Mouse (Mus musculus) left cerebral cortex, adult 9 months (tissue): Measurements from ENCODE around the gene Zfp729a.
A peak's percentile ranks its signal among the peaks of the same experiment; 100 is the strongest.
"Not testable (repeated sequence)": the region's sequence is repeated elsewhere in the genome, so short reads cannot be mapped to it uniquely, and the experiment has no call there.

ENCODE experiments used
- DNase-seq, 2 experiments: peaks; one replicate each; pipeline ENCODE4 v3.0.0; 2022; ENCODE audit warnings: low spot score in 2 of 2

The Zfp729a gene

DNA sequence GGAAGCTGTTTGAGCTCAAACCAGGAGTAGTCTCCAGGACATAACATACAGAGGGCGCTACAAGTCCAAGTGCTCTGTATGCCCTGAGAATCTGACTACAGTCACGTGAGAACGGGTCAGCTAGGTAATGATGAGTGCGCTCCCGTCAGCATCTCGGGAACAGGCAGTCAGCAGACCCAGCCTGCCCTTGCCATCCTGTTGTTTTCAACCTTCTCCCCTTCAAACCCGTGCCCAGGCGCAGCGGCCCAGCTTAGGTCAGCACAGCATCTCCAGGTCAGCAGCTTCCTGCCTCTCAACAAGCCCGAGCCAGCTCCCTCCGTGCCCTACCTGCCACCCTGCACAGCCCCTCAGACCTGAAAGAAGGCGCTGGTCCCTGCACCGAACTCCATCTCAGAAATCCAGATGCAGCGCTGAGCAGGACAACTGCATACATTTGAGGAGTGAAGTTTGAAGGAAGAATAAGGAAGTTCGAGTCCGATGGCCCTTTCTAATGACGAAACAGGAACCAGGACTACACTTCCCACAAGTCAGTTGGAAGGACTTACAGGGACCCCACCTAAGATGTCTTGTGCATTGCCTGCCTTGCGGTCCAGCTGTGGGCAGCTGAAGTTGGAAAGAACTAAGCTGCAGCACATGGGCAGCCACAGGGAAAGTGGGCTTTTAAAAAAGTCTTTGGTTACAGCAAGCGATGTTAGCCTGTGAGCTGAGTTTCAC is at the start of gene Zfp729a, which contains the start of gene Gm49345:
TSS of gene Zfp729a (minus strand) at position 498 of the 714 bp plus-strand sequence.
TSS of gene Gm49345 (minus strand) at position 476 of the 714 bp plus-strand sequence.
- DNase-seq: peak; percentile 79 to 89

DNA sequence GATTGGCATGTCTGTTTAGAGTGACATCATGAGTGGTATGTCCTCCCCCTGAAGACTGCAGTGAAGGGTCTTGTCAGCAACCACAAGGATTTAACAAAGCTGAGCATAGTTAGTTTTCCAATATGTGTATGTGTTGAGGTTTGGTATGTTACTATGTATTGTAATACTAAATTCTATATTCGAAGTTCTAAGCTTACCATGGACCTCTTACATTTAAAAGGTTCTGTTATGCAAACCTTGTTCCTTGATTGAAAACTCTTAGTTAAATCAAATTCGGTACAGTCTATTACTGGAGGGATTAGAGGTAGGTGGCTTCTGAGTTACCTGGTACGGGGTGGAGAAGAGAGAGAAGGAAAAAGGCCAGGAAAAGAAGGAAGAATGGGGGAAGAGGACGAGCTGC is 49.4 kb upstream of the Zfp729a start, which contains the start of gene Zfp738:
TSS of gene Zfp738 (minus strand) at position 101 of the 400 bp plus-strand sequence.
- DNase-seq: no peak

DNA sequence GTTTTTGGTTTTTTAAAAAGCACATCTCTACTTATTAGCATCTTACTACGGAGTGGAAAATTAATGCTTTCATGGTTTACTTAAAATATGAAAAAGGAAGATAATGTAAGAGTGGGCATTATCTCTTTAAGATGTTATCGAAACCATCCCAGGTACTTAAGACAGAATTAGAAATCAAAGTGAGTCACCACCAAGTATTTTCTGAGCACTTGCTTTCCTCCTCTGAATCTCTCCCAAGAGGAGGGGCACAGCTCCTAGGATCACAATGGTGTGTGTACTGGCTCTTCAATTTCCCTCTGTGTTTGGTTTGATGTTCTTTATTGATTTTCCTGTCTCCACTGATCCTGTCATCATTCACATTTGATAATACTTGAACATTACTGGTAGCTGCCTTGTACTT is 46.2 kb upstream of the Zfp729a start:
- not testable (repeated sequence) for DNase-seq

DNA sequence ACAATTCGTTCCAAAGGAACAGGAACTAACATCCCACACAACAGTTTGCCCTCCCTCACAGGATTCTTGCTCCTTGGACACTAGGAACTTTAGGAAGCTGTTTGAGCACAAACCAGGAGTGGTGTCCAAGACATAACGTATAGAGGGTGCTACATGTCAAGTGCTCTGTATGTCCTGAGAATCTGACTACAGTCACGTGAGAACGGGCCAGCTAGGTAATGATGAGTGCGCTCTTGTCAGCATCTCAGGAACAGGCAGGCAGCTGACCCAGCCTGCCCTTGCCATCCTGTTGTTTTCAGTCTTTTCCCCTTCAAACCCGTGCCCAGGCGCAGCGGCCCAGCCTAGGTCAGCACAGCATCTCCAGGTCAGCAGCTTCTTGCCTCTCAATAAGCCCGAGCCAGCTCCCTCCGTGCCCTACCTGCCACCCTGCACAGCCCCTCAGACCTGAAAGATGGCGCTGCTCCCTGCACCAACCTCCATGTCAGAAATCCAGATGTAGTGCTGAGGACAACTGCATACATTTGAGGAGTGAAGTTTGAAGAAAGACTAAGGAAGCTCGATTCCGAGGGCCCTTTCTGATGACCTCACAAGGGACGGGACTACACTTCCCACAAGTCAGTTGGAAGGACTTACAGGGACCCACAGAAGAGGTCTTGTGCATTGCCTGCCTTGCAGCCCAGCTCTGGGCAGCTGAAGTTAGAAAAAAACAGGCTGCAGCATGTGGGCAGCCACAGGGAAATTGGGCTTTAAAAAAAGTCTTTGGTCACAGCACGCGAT is 45.6 kb upstream of the Zfp729a start:
- peak; percentile 77 to 91 for DNase-seq

DNA sequence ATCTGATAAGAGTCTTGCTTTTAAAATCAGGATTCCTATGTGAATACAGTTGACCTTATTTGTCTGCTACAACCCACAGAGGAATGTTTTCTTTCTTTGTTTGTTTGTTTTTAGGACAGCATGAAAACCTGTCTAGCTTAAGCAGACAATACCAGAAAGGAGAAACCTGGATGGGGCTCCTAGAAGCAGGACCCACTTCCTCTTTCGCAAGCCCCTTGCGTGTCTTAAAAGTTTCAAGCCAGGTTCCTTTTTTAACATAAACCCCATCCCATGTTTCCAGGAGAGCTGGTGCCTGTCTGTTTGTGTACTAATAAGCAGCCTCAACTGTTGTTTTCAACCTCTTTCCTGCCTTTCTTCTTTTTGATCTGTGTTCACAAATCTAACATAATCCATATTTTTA is 37.3 kb upstream of the Zfp729a start:
- no peak for DNase-seq

DNA sequence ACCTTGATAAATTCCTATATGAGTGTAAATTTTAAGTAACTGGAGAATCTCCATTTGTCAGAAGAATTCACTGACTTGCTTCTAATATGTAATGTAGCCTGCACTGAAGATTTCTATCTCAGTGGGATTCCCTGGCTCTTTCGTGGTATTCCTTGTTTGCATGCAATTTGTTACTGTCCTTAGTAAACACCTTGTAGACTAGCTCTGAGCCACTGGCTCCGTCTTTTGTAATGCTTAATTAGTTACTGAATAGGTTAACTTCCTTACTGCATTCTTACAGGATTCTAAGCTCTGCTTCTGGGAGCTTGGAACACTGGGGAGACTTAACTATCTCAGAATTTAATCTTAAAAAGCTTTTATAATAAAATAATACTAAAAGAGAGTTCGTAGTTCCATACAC is 14.9 kb upstream of the Zfp729a start:
- no peak for DNase-seq

DNA sequence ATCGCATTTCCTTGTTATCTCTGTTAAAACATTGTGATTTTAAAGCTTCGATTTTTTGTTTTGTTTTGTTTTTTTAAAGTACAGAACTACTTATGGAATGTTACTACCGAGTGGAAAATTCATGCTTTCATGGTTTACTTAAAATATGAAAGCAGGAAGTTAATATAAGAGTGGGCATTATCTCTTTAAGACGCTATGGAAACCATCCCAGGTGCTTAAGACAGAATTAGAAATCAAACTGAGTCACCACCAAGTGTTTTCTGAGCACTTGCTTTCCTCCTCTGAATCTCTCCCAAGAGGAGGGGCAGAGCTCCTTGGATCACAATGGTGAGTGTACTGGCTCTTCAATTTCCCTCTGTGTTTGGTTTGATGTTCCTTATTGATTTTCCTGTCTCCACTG is 27.5 kb downstream of the Zfp729a start:
- DNase-seq: no peak

DNA sequence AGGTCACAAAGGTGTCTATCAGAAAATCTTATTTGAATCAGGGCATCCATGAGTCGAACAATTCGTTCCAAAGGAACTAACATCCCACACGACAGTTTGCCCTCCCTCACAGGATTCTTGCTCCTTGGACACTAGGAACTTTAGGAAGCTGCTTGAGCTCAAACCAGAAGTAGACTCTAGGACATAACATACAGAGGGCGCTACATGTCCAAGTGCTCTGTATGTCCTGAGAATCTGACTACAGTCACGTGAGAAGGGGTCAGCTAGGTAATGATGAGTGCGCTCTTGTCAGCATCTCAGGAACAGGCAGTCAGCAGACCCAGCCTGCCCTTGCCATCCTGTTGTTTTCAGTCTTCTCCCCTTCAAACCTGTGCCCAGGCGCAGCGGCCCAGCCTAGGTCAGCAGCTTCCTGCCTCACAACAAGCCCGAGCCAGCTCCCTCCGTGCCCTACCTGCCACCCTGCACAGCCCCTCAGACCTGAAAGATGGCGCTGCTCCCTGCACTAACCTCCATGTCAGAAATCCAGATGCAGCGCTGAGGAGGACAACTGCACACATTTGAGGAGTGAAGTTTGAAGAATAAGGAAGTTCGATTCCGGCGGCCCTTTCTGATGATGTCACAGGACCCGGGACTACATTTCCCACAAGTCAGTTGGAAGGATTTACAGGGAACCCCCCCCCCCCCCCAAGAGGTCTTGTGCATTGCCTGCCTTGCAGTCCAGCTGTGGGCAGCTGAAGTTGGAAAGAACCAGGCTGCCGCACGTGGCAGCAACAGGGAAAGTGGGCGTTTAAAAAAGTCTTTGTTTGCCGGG is 28.3 kb downstream of the Zfp729a start, which contains the start of gene Zfp729b:
TSS of gene Zfp729b (minus strand) at position 642 of the 811 bp plus-strand sequence.
- DNase-seq: peak; percentile 55 to 89

DNA sequence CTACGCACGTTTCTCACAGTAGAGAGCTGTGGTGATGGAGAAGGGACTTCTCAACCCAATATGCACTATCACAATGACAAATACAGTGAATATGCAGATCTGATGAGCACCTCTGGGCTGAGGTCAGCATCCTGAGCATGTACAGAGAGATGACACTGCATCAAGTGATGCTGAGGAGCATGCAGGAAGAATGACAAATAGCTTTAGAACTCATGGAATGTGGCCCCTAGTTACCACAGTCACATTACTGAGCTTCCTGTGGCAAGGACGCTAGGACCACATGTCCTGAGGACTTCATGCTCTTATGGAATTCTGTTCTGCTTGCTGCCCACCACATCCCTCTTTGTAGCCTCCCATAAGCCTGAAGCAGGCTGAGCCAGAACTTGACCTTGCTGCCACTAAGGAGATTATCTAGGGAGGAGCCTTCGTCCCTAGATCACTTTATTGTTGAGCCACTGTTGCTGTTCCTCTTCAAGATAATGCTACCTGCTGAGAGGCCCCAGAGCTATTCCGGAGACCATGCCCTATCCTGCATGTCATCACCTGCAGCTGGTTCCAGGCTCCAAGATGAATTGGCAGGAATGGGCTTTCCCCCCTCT is 64.9 kb downstream of the Zfp729a start:
- no peak for DNase-seq
